Mouse (Mus musculus) liver, adult 2 months (tissue): Measurements from ENCODE around the gene Rph3al. TPM values are rescaled to one million over a fixed set of nuclear protein-coding genes. Genes with fewer than 3 reads are reported as not detected.

ENCODE experiments used
- DNase-seq: peaks from one replicate; pipeline ENCODE4 v3.0.0-alpha.2; 2011; ENCODE audit warnings: low read depth, low spot score; ENCODE audit errors: extremely low read depth
- H3K27ac ChIP-seq: fragments of 200-500 bp; replicated peaks from 2 replicates; pipeline ENCODE4 v1.5.1; 2012; ENCODE audit warnings: low read depth, mild to moderate bottlenecking, control low read depth, inconsistent platforms, low read length; ENCODE audit not compliant: insufficient read depth
- H3K27me3 ChIP-seq: fragments of 200-500 bp; 2 replicates; pipeline ENCODE4 v1.6.1; 2012; ENCODE audit warnings: mild to moderate bottlenecking, moderate library complexity, low read length, inconsistent platforms; ENCODE audit not compliant: control insufficient read depth, insufficient read depth
- H3K36me3 ChIP-seq: fragments of 200-500 bp; 2 replicates; pipeline ENCODE4 v1.6.1; 2012; ENCODE audit warnings: low read length, inconsistent platforms; ENCODE audit not compliant: control insufficient read depth, insufficient read depth
- H3K4me1 ChIP-seq: fragments of 200-500 bp; 2 replicates; pipeline ENCODE4 v1.6.1; 2011; ENCODE audit warnings: low read length; ENCODE audit not compliant: control insufficient read depth, insufficient read depth
- H3K4me3 ChIP-seq: fragments of 200-500 bp; 2 replicates; pipeline ENCODE4 v1.5.1; 2011; ENCODE audit warnings: low read depth, mild to moderate bottlenecking, control low read depth, low read length, moderate library complexity; ENCODE audit not compliant: insufficient read depth
- H3K79me2 ChIP-seq: fragments of 200-500 bp; 2 replicates; pipeline ENCODE4 v1.6.1; 2012; ENCODE audit warnings: inconsistent platforms, mild to moderate bottlenecking, low read length, moderate library complexity; ENCODE audit not compliant: control insufficient read depth, insufficient read depth
- H3K9ac ChIP-seq: fragments of 200-500 bp; 2 replicates; pipeline ENCODE4 v1.6.1; 2012; ENCODE audit warnings: low read depth, mild to moderate bottlenecking, control low read depth, inconsistent platforms, low read length
- CTCF ChIP-seq: fragments of 200-500 bp; IDR thresholded peaks from 2 replicates; pipeline ENCODE4 v1.5.1; 2011; ENCODE audit warnings: low read depth, low read length, control low read depth
- POLR2A ChIP-seq: fragments of 200-500 bp; IDR thresholded peaks from 2 replicates; pipeline ENCODE4 v1.6.1; 2011; ENCODE audit warnings: low read length, control low read depth; ENCODE audit not compliant: insufficient read depth; ENCODE audit errors: extremely low read depth
- WGBS: fragments of 180-500 bp; shearing (Covaris S2); methylation state at CpG from one replicate; pipeline ENCODE4 v1.1.7; 2018; 5-methylcytosine and 5-hydroxymethylcytosine counted together
- polyA plus RNA-seq: library from polyadenylated mRNA; depleted of rRNA; stranded (reverse); fragments of >200 nt; gene quantifications from 2 replicates; pipeline ENCODE4 v1.2.3, GENCODE M21; 2012
- total RNA-seq: library from RNA; depleted of rRNA; stranded (reverse); fragments of >200 nt; gene quantifications from 2 replicates; pipeline ENCODE4 v1.2.3, GENCODE M21; 2014

Rph3al gene
- total and polyA plus RNA-seq, 2 experiments = 1.3 to 2.4 TPM

GRCm38 (mm10) chr11:75870386-75870785 lies 67.8 kb downstream of the Rph3al start:
- no peaks in the 10 kb centered on the region for H3K4me1 ChIP-seq
- no peak overlapping the region for H3K27ac ChIP-seq
- H3K79me2 ChIP-seq = no peaks in the 10 kb centered on the region
- TF ChIP-seq CTCF (no peak), POLR2A (no peak)
- H3K4me3 ChIP-seq = no peak overlapping the region
- H3K36me3 ChIP-seq = no peaks in the 10 kb centered on the region
- no peak overlapping the region for H3K9ac ChIP-seq
- no peak for DNase-seq
- WGBS = 65% methylated on average over 5 of the region's 5 CpGs
- no peaks in the 10 kb centered on the region for H3K27me3 ChIP-seq

GRCm38 (mm10) chr11:75869898-75870297 lies 68.3 kb downstream of the Rph3al start:
- Histone ChIP-seq H3K27me3 (no peaks in the 10 kb centered on the region), H3K36me3 (no peaks in the 10 kb centered on the region)
- TF ChIP-seq CTCF (no peak), POLR2A (no peak)

GRCm38 (mm10) chr11:75866861-75867260 lies 71.4 kb downstream of the Rph3al start:
- Histone ChIP-seq H3K9ac (no peak overlapping the region), H3K4me3 (no peak overlapping the region), H3K36me3 (no peaks in the 10 kb centered on the region), H3K4me1 (no peaks in the 10 kb centered on the region), H3K27me3 (no peaks in the 10 kb centered on the region), H3K79me2 (no peaks in the 10 kb centered on the region), H3K27ac (no peak overlapping the region)
- DNase-seq = no peak
- TF ChIP-seq POLR2A (no peak), CTCF (no peak)
- WGBS = 82% methylated on average over 4 of the region's 4 CpGs

More at GRCm38 (mm10) chr11:75869898-75870297, 68.3 kb downstream of the Rph3al start:
- 95% methylated on average over 5 of the region's 5 CpGs for WGBS
- DNase-seq = no peak
- Histone ChIP-seq H3K4me1 (no peaks in the 10 kb centered on the region), H3K79me2 (no peaks in the 10 kb centered on the region), H3K9ac (no peak overlapping the region), H3K27ac (no peak overlapping the region), H3K4me3 (no peak overlapping the region)

DNA sequence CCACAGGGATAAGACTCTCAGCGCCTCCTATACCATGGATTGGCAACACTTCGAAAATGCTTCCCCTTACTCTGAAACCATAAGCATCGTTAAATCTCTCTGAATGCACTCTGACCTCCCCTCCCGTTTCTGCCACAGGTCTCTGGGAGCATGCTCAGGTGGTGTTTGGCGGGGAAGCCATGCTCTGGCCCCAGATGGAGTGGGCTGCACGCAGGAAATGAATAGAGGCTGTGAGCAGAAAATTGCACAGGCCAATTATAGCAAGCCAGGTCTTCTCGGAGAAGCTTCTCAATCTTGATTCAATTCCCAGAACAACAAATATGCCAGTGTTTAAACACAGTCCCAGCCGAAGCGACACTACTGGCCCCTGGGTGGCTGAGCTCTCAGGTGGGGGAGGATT lies 72.4 kb downstream of the Rph3al start:
- Histone ChIP-seq H3K27me3 (no peaks in the 10 kb centered on the region), H3K9ac (no peak overlapping the region), H3K4me3 (no peak overlapping the region), H3K36me3 (no peaks in the 10 kb centered on the region), H3K27ac (no peak overlapping the region), H3K4me1 (no peaks in the 10 kb centered on the region), H3K79me2 (no peaks in the 10 kb centered on the region)
- 62% methylated on average over 9 of the region's 9 CpGs for WGBS
- no peak for DNase-seq
- TF ChIP-seq POLR2A (no peak), CTCF (no peak)

- H3K27ac ChIP-seq = no peak overlapping the region
- no peaks in the 10 kb centered on the region for H3K27me3 ChIP-seq
- TF ChIP-seq POLR2A = no peak
- no peak for TF ChIP-seq CTCF
- no peak overlapping the region for H3K9ac ChIP-seq
- no peaks in the 10 kb centered on the region for H3K36me3 ChIP-seq
- no peaks in the 10 kb centered on the region for H3K4me1 ChIP-seq
- no peaks in the 10 kb centered on the region for H3K79me2 ChIP-seq
- no peak for DNase-seq
- 72% methylated on average over 7 of the region's 7 CpGs for WGBS
- H3K4me3 ChIP-seq = no peak overlapping the region
Observed at GRCm38 (mm10) chr11:75865253-75865619, 73.0 kb downstream of the Rph3al start.

DNA sequence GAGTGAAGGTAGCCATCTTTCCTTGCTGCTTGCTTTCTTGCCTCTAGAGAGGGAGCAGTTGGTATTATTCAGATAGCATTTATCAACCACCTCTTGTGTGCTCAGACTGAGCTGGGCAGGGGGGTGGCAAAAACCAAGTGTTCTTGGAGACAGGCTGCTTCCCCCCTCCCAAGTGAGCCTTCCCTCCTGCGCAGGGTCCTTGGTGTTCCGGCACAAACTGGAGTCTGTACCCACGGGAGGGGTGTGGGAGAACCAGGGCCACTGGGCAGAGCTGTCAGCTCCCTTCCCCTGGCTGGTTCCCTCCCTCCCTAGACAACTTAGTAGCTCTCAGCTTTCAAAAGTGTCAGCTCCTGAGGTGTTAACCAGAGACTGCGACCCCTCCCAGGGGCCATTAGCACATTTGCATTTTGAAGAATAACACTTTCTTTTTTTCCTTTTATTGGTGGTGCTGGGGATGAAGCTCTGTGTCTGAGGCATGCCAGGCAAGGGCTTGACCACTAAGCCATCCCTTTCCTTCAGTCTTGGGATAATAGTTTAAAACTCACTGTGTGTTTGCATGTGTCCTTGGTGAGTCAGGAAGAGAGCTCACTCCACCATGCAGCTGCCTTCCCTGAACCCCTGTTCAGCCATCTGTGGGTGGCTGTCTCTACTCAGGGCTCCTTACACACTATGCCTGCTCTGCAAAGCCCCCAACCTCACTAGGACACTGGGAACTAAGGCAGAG lies 73.5 kb downstream of the Rph3al start:
- WGBS = 85% methylated on average over 4 of the region's 4 CpGs
- no peaks in the 10 kb centered on the region for H3K36me3 ChIP-seq
- H3K4me1 ChIP-seq = no peaks in the 10 kb centered on the region
- TF ChIP-seq CTCF = no peak
- no peak for TF ChIP-seq POLR2A
- H3K27ac ChIP-seq = no peak overlapping the region
- H3K9ac ChIP-seq = no peak overlapping the region
- no peak for DNase-seq
- no peaks in the 10 kb centered on the region for H3K79me2 ChIP-seq
- H3K4me3 ChIP-seq = no peak overlapping the region
- no peaks in the 10 kb centered on the region for H3K27me3 ChIP-seq
